Mouse (Mus musculus) G1E (cell line): ENCODE measurements around the gene Cdc25b.

Source experiments
- CTCF ChIP-seq: IDR thresholded peaks from 2 replicates; pipeline ENCODE4 v1.5.1; 2012; ENCODE audit warnings: low read depth, low read length, inconsistent platforms, mixed read lengths
- GATA2 ChIP-seq: IDR thresholded peaks from 2 replicates; pipeline ENCODE4 v1.6.1; 2012; ENCODE audit warnings: low read depth, low read length, inconsistent platforms, borderline replicate concordance

- TF ChIP-seq CTCF (no peak), GATA2 (no peak)
Observed at GRCm38 (mm10) chr2:131174700-131175099, 12.0 kb upstream of the Cdc25b start.
